Comparison of ENCODE assay signal across 12 mouse cellular contexts in genomic region chr11:117830401-117830800, GRCm38 (mm10). TPM values are rescaled to one million over a fixed set of nuclear protein-coding genes. Genes with fewer than 3 reads are reported as not detected.
DNase-seq lines count a peak whose midpoint lies in the region; ATAC-seq and TF ChIP-seq lines count a peak whose summit lies in the region.
"Had no signal": no experiment of that assay in that cellular context is flagged by ENCODE, and none has a peak within 500 bp of the region (broad histone marks: within the 10 kb centered on the region; RNA-seq: fewer than 3 reads in every experiment).

No protein-coding gene starts in this region.

- TF ChIP-seq EP300 in stomach, postnatal 0 days (optimal IDR thresholded peaks at IDR 0.05) = no peak

- no peak for ATAC-seq in forebrain, embryonic 14.5 days
- no peak for ATAC-seq in forebrain, embryonic 11.5 days (replicated peaks; ENCODE audit: low FRiP score)
- peak; percentile 26 for ATAC-seq in liver, embryonic 16.5 days (ENCODE audit: low read depth)
- ATAC-seq in stomach, postnatal 0 days (ENCODE audit: low FRiP score, low TSS enrichment) = peak; percentile 9; the same call in 1 of the 2 replicates
- ATAC-seq: forebrain, postnatal 0 days had no signal

- no peak for TF ChIP-seq CTCF in stomach, postnatal 0 days (IDR thresholded peaks at IDR 0.05; ENCODE audit: low read depth)

- peaks cover 14% of the 10 kb centered on the region; the same call in 1 of the 2 replicates for H3K4me1 ChIP-seq in forebrain, embryonic 14.5 days (ENCODE audit: control insufficient read depth, insufficient read depth, low read length)
- H3K4me1 ChIP-seq in forebrain, embryonic 11.5 days (replicated peaks; ENCODE audit: control insufficient read depth, insufficient read depth, low read length) = peaks cover 8% of the 10 kb centered on the region
- H3K4me1 ChIP-seq in liver, embryonic 16.5 days (ENCODE audit: control insufficient read depth, low read depth, low read length) = peaks cover 68% of the 10 kb centered on the region
- peaks cover 10% of the 10 kb centered on the region for H3K4me1 ChIP-seq in stomach, postnatal 0 days (replicated peaks; ENCODE audit: control insufficient read depth, insufficient read depth)

- no peak overlapping the region for H3K27ac ChIP-seq in forebrain, embryonic 14.5 days (ENCODE audit: low read depth, low read length)
- no peak overlapping the region for H3K27ac ChIP-seq in forebrain, embryonic 11.5 days (ENCODE audit: low read depth, low read length)
- peak overlapping the region; percentile 91 for H3K27ac ChIP-seq in liver, embryonic 16.5 days (ENCODE audit: low read length)
- peak overlapping the region; percentile 87 for H3K27ac ChIP-seq in stomach, postnatal 0 days (replicated peaks)
- H3K27ac ChIP-seq: neural tube, embryonic 12.5 days had no signal

- no peaks in the 10 kb centered on the region for H3K9me3 ChIP-seq in forebrain, embryonic 14.5 days (replicated peaks; ENCODE audit: control insufficient read depth, low read length)
- no peaks in the 10 kb centered on the region for H3K9me3 ChIP-seq in forebrain, embryonic 11.5 days (ENCODE audit: control insufficient read depth, low read length)
- H3K9me3 ChIP-seq in liver, embryonic 16.5 days (replicated peaks; ENCODE audit: control insufficient read depth, low read length) = no peaks in the 10 kb centered on the region
- H3K9me3 ChIP-seq in stomach, postnatal 0 days (ENCODE audit: control insufficient read depth, low read length) = no peaks in the 10 kb centered on the region
- H3K9me3 ChIP-seq: neural tube, embryonic 12.5 days had no signal

- no peak overlapping the region for H3K9ac ChIP-seq in forebrain, embryonic 14.5 days (ENCODE audit: low read length)
- H3K9ac ChIP-seq in forebrain, embryonic 11.5 days (ENCODE audit: low read length) = no peak overlapping the region
- H3K9ac ChIP-seq in liver, embryonic 16.5 days (ENCODE audit: low read depth, low read length) = peak overlapping the region; percentile 17
- H3K9ac ChIP-seq in stomach, postnatal 0 days (ENCODE audit: low read length) = no peak overlapping the region
- H3K9ac ChIP-seq: forebrain, postnatal 0 days; neural tube, embryonic 12.5 days had no signal

- H3K27me3 ChIP-seq in forebrain, embryonic 14.5 days (replicated peaks; ENCODE audit: control insufficient read depth, insufficient read depth, low read length) = no peaks in the 10 kb centered on the region
- no peaks in the 10 kb centered on the region for H3K27me3 ChIP-seq in forebrain, embryonic 11.5 days (ENCODE audit: control insufficient read depth, insufficient read depth, low read length)
- no peaks in the 10 kb centered on the region for H3K27me3 ChIP-seq in liver, embryonic 16.5 days (ENCODE audit: control insufficient read depth, insufficient read depth, low read depth, low read length)
- H3K27me3 ChIP-seq in stomach, postnatal 0 days (ENCODE audit: control insufficient read depth, insufficient read depth, low read length) = no peaks in the 10 kb centered on the region
- H3K27me3 ChIP-seq: neural tube, embryonic 12.5 days had no signal

- no peak overlapping the region for H3K4me3 ChIP-seq in forebrain, embryonic 14.5 days (ENCODE audit: low read depth, low read length)
- no peak overlapping the region for H3K4me3 ChIP-seq in forebrain, embryonic 11.5 days (ENCODE audit: low read depth, low read length)
- no peak overlapping the region for H3K4me3 ChIP-seq in liver, embryonic 16.5 days (ENCODE audit: low read depth, low read length)
- no peak overlapping the region for H3K4me3 ChIP-seq in stomach, postnatal 0 days (ENCODE audit: low read depth, low read length)
- H3K4me3 ChIP-seq: neural tube, embryonic 12.5 days had no signal

- 59% methylated on average over 9 of the region's 9 CpGs for WGBS in forebrain, embryonic 14.5 days
- WGBS in forebrain, embryonic 11.5 days = 88% methylated on average over 9 of the region's 9 CpGs
- 28% methylated on average over 9 of the region's 9 CpGs for WGBS in liver, embryonic 16.5 days (ENCODE audit: insufficient replicate concordance)
- 50% methylated on average over 9 of the region's 9 CpGs for WGBS in stomach, postnatal 0 days

- DNase-seq in forebrain, embryonic 14.5 days (ENCODE audit: low spot score) = peak; percentile 33
- no peak for DNase-seq in forebrain, embryonic 11.5 days (ENCODE audit: low spot score)
- peak; percentile 35 for DNase-seq in retina, postnatal 1 day
- DNase-seq in retina, embryonic 14.5 days (ENCODE audit: low spot score) = no peak
- DNase-seq in stomach, postnatal 0 days (ENCODE audit: low spot score) = no peak
- no peak for DNase-seq in thymus, postnatal 36 days
- DNase-seq in urinary bladder, postnatal 10 days (ENCODE audit: low spot score) = no peak
- DNase-seq: cerebellum, adult 2 months; forebrain, postnatal 0 days; thymus, postnatal 25 days had no signal

- no peaks in the 10 kb centered on the region for H3K36me3 ChIP-seq in forebrain, embryonic 14.5 days (ENCODE audit: control insufficient read depth, insufficient read depth, low read length)
- no peaks in the 10 kb centered on the region for H3K36me3 ChIP-seq in forebrain, embryonic 11.5 days (ENCODE audit: control insufficient read depth, insufficient read depth, low read length)
- H3K36me3 ChIP-seq in liver, embryonic 16.5 days (ENCODE audit: control insufficient read depth, insufficient read depth) = no peaks in the 10 kb centered on the region
- H3K36me3 ChIP-seq in stomach, postnatal 0 days (ENCODE audit: control insufficient read depth, insufficient read depth, low read length) = no peaks in the 10 kb centered on the region
- H3K36me3 ChIP-seq: neural tube, embryonic 12.5 days had no signal

- H3K4me2 ChIP-seq in forebrain, embryonic 14.5 days (ENCODE audit: low read length) = no peak overlapping the region
- no peak overlapping the region for H3K4me2 ChIP-seq in forebrain, embryonic 11.5 days (ENCODE audit: low read depth, low read length, severe bottlenecking)
- H3K4me2 ChIP-seq in liver, embryonic 16.5 days (ENCODE audit: low read depth, low read length) = peak overlapping the region; percentile 10; the same call in 1 of the 2 replicates
- H3K4me2 ChIP-seq in stomach, postnatal 0 days (replicated peaks; ENCODE audit: low read depth) = no peak overlapping the region
- H3K4me2 ChIP-seq: neural tube, embryonic 12.5 days had no signal

RNA-seq across cellular contexts. Expression of gene Tk1, which starts 4.5 kb away (rescaled TPM):
- polyA plus RNA-seq in forebrain, embryonic 14.5 days (2014; fragmentation: Nextera tagmentation; extraction: Ambion mirVana) = 44.9 and 67.8 TPM in 2 replicates
- 118 and 124 TPM in 2 replicates for polyA plus RNA-seq in forebrain, embryonic 11.5 days (2014; fragmentation: Nextera tagmentation; extraction: Ambion mirVana)
- polyA plus RNA-seq in liver, embryonic 16.5 days (2015; fragmentation: Nextera tagmentation; extraction: Ambion mirVana) = 120 and 127 TPM in 2 replicates
- 47.1 and 58.0 TPM in 2 replicates for polyA plus RNA-seq in stomach, postnatal 0 days (2015; fragmentation: Nextera tagmentation; extraction: Ambion mirVana)

RNA-seq across cellular contexts. Expression of gene Afmid, which starts 4.7 kb away (rescaled TPM):
- polyA plus RNA-seq in forebrain, embryonic 14.5 days (2014; fragmentation: Nextera tagmentation; extraction: Ambion mirVana) = 4.4 and 5.7 TPM in 2 replicates
- polyA plus RNA-seq in forebrain, embryonic 11.5 days (2014; fragmentation: Nextera tagmentation; extraction: Ambion mirVana) = 6.0 and 6.8 TPM in 2 replicates
- polyA plus RNA-seq in liver, embryonic 16.5 days (2015; fragmentation: Nextera tagmentation; extraction: Ambion mirVana) = 14.6 and 15.4 TPM in 2 replicates
- 5.7 and 7.7 TPM in 2 replicates for polyA plus RNA-seq in stomach, postnatal 0 days (2015; fragmentation: Nextera tagmentation; extraction: Ambion mirVana)

RNA-seq across cellular contexts. Expression of gene Birc5, which starts 18.6 kb away (rescaled TPM):
- 106 and 145 TPM in 2 replicates for polyA plus RNA-seq in forebrain, embryonic 14.5 days (2014; fragmentation: Nextera tagmentation; extraction: Ambion mirVana)
- polyA plus RNA-seq in forebrain, embryonic 11.5 days (2014; fragmentation: Nextera tagmentation; extraction: Ambion mirVana) = 355 and 365 TPM in 2 replicates
- polyA plus RNA-seq in liver, embryonic 16.5 days (2015; fragmentation: Nextera tagmentation; extraction: Ambion mirVana) = 298 and 327 TPM in 2 replicates
- polyA plus RNA-seq in stomach, postnatal 0 days (2015; fragmentation: Nextera tagmentation; extraction: Ambion mirVana) = 67.0 and 91.7 TPM in 2 replicates

RNA-seq across cellular contexts. Expression of gene Gm20708, which starts 20.9 kb away (rescaled TPM):
- polyA plus RNA-seq in forebrain, embryonic 14.5 days (2014; fragmentation: Nextera tagmentation; extraction: Ambion mirVana) = 0.41 and 1.3 TPM in 2 replicates
- polyA plus RNA-seq in forebrain, embryonic 11.5 days (2014; fragmentation: Nextera tagmentation; extraction: Ambion mirVana) = 0.55 and 0.87 TPM in 2 replicates
- 0.38 and 0.64 TPM in 2 replicates for polyA plus RNA-seq in liver, embryonic 16.5 days (2015; fragmentation: Nextera tagmentation; extraction: Ambion mirVana)
- 0.18 and 0.24 TPM in 2 replicates for polyA plus RNA-seq in stomach, postnatal 0 days (2015; fragmentation: Nextera tagmentation; extraction: Ambion mirVana)
- polyA plus RNA-seq: neural tube, embryonic 12.5 days had no signal

RNA-seq across cellular contexts. Expression of gene Syngr2, which starts 20.9 kb away (rescaled TPM):
- 19.2 and 20.7 TPM in 2 replicates for polyA plus RNA-seq in forebrain, embryonic 14.5 days (2014; fragmentation: Nextera tagmentation; extraction: Ambion mirVana)
- polyA plus RNA-seq in forebrain, embryonic 11.5 days (2014; fragmentation: Nextera tagmentation; extraction: Ambion mirVana) = 32.7 and 36.6 TPM in 2 replicates
- polyA plus RNA-seq in liver, embryonic 16.5 days (2015; fragmentation: Nextera tagmentation; extraction: Ambion mirVana) = 48.6 and 55.5 TPM in 2 replicates
- 165 and 183 TPM in 2 replicates for polyA plus RNA-seq in stomach, postnatal 0 days (2015; fragmentation: Nextera tagmentation; extraction: Ambion mirVana)

Comparison
In these comparisons a context has a peak if more than half of its experiments do, and no peak if none do; other contexts are left out.
1. DNase-seq: peak in forebrain, embryonic 14.5 days (single experiment) and retina, postnatal 1 day (single experiment); none in forebrain, embryonic 11.5 days (single experiment), retina, embryonic 14.5 days (single experiment), stomach, postnatal 0 days (single experiment), thymus, postnatal 36 days (0 of 2) and urinary bladder, postnatal 10 days (single experiment).
2. ATAC-seq: peak in liver, embryonic 16.5 days (single experiment) and stomach, postnatal 0 days (single experiment); none in forebrain, embryonic 14.5 days (single experiment) and forebrain, embryonic 11.5 days (single experiment).
3. H3K27ac ChIP-seq: peak in liver, embryonic 16.5 days (single experiment) and stomach, postnatal 0 days (single experiment); none in forebrain, embryonic 14.5 days (single experiment) and forebrain, embryonic 11.5 days (single experiment).